Mouse (Mus musculus) lung, adult 2 months (tissue): ENCODE results near the gene Mcm10. TPM values are rescaled to one million over a fixed set of nuclear protein-coding genes. Genes with fewer than 3 reads are reported as not detected.
A peak's percentile ranks its signal among the peaks of the same experiment; 100 is the strongest.

ENCODE experiments used
- DNase-seq: peaks from one replicate; pipeline ENCODE4 v3.0.0; 2022
- H3K4me1 ChIP-seq: fragments of 200-500 bp; 2 replicates; pipeline ENCODE4 v1.6.1; 2011; ENCODE audit warnings: low read length; ENCODE audit not compliant: control insufficient read depth, insufficient read depth
- H3K4me3 ChIP-seq: fragments of 200-500 bp; replicated peaks from 2 replicates; pipeline ENCODE3; 2011; ENCODE audit warnings: low read depth, mild to moderate bottlenecking, control low read depth, low read length; ENCODE audit errors: extremely low read depth
- CTCF ChIP-seq: fragments of 200-500 bp; IDR thresholded peaks from 2 replicates; pipeline ENCODE4 v1.5.1; 2011; ENCODE audit warnings: mild to moderate bottlenecking, low read length, control low read depth; ENCODE audit not compliant: insufficient read depth
- POLR2A ChIP-seq: fragments of 200-500 bp; IDR thresholded peaks from 2 replicates; pipeline ENCODE4 v1.6.1; 2011; ENCODE audit warnings: low read depth, mild to moderate bottlenecking, control low read depth, low read length, borderline replicate concordance; ENCODE audit errors: extremely low read depth
- WGBS: fragments of 180-500 bp; shearing (Covaris S2); methylation state at CpG from one replicate; pipeline ENCODE4 v1.1.7; 2018; 5-methylcytosine and 5-hydroxymethylcytosine counted together
- polyA plus RNA-seq: library from polyadenylated mRNA; depleted of rRNA; stranded (reverse); fragments of >200 nt; gene quantifications from 2 replicates; pipeline ENCODE4 v1.2.3, GENCODE M21; 2012

Gene Mcm10
- polyA plus RNA-seq, 1 experiment: 1.2 TPM

- 85% methylated on average over 7 of the region's 7 CpGs for WGBS
- TF ChIP-seq POLR2A (no peak), CTCF (no peak)
- DNase-seq: no peak
- no peak overlapping the region for H3K4me3 ChIP-seq
- H3K4me1 ChIP-seq: no peaks in the 10 kb centered on the region
These were observed 4.3 kb upstream of the Mcm10 start for GRCm38 (mm10) chr2:5016922-5017321.

- WGBS: 84% methylated on average over 6 of the region's 6 CpGs
- no peak overlapping the region for H3K4me3 ChIP-seq
- no peak for TF ChIP-seq POLR2A
- no peak for TF ChIP-seq CTCF
- no peaks in the 10 kb centered on the region for H3K4me1 ChIP-seq
- no peak for DNase-seq
These were observed 2.9 kb upstream of the Mcm10 start for GRCm38 (mm10) chr2:5015527-5015926.

- WGBS: 59% methylated on average over 7 of the region's 7 CpGs
- Histone ChIP-seq H3K4me1 (no peaks in the 10 kb centered on the region), H3K4me3 (no peak overlapping the region)
- no peak for DNase-seq
- TF ChIP-seq POLR2A: no peak
- TF ChIP-seq CTCF: no peak
These were observed 2.0 kb upstream of the Mcm10 start for GRCm38 (mm10) chr2:5014616-5015015.

DNA sequence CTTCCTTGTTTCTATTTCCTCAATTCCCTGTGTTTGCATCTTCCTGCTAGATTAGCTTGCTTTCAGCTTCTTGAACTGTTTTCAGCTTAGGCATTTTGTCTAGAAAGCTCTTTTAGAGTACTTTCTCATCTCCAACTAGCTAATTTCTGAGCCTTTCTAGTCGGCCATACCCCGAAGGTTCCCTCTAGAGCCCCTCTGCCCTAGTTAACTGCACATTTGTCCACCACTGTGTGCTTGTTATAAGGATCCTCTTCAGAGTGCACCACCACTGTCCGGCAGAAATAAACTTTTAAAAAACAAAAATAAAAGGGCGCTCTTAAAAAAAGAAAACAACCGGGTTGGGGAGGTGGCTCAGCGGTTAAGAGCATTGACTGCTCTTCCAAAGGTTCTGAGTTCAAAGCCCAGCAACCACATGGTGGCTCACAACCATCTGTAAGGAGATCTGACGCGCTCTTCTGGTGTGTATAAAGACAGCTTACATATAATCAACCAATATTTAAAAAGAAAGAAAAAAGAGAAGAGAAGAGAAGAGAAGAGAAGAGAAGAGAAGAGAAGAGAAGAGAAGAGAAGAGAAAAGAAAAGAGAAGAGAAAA, 597 bp downstream of the Mcm10 start:
- Histone ChIP-seq H3K4me1 (no peaks in the 10 kb centered on the region), H3K4me3 (no peak overlapping the region)
- WGBS: 9% methylated on average over 8 of the region's 8 CpGs
- TF ChIP-seq POLR2A: no peak
- no peak for DNase-seq

GRCm38 (mm10) chr2:5007107-5007506, 5.5 kb downstream of the Mcm10 start:
- DNase-seq: no peak
- H3K4me3 ChIP-seq: no peak overlapping the region
- H3K4me1 ChIP-seq: no peaks in the 10 kb centered on the region
- TF ChIP-seq POLR2A (no peak), CTCF (no peak)
- WGBS: 91% methylated on average over 4 of the region's 4 CpGs

DNA sequence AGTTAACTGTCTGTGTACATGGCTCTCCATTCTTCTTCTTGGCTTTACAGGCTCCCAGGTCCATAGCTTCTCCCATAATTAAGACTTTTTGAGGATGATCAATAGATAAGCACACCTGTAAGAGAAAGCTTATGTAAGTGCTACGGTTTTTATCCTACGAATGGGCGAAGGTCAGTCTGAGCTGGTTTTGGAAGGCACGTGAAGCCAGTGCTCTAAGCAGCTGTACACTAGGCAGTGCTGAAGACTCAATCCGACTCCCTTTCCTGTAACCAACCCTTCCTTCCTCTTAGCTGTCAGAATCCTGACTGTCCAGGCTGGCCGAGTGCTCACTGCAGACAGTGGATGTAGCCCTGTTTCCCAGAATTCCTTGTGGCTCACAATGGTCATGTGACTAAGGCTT, 11.3 kb downstream of the Mcm10 start:
- TF ChIP-seq CTCF: no peak
- no peak for TF ChIP-seq POLR2A
- Histone ChIP-seq H3K4me1 (no peaks in the 10 kb centered on the region), H3K4me3 (no peak overlapping the region)
- no peak for DNase-seq
- WGBS: 84% methylated on average over 6 of the region's 6 CpGs

- H3K4me3 ChIP-seq: no peak overlapping the region
- 66% methylated on average over 3 of the region's 3 CpGs for WGBS
- no peaks in the 10 kb centered on the region for H3K4me1 ChIP-seq
- no peak for DNase-seq
- TF ChIP-seq POLR2A (no peak), CTCF (no peak)
These were observed 13.7 kb downstream of the Mcm10 start for GRCm38 (mm10) chr2:4998905-4999304.

- TF ChIP-seq CTCF (no peak), POLR2A (no peak)
- no peak for DNase-seq
- WGBS: 91% methylated on average over 6 of the region's 6 CpGs
These were observed 16.2 kb downstream of the Mcm10 start for GRCm38 (mm10) chr2:4996421-4996824.

DNA sequence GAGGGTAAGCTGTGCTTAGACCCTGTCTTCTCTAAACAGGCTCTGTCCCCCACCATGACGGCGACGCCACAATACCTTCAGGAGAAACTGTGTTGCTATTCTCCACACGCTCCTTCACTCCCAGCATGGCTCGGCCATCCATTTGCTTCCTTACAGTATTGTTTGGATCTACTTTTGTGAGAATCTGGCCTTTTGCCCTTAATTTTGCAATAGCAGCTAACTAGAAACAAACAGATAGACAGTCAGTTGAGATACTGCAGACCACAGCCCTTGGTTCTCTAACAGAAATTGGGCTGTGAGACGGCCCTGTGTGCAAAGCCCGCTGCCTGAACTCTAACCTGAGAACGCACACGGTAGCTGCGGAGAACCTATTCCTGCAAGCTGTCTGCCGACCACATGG, 16.9 kb downstream of the Mcm10 start:
- H3K4me3 ChIP-seq: no peak overlapping the region
- WGBS: 80% methylated on average over 11 of the region's 11 CpGs
- TF ChIP-seq CTCF (no peak), POLR2A (no peak)
- no peak for DNase-seq
- H3K4me1 ChIP-seq: no peaks in the 10 kb centered on the region

More at GRCm38 (mm10) chr2:4996421-4996824, 16.2 kb downstream of the Mcm10 start:
- no peak overlapping the region for H3K4me3 ChIP-seq
- H3K4me1 ChIP-seq: no peaks in the 10 kb centered on the region

DNA sequence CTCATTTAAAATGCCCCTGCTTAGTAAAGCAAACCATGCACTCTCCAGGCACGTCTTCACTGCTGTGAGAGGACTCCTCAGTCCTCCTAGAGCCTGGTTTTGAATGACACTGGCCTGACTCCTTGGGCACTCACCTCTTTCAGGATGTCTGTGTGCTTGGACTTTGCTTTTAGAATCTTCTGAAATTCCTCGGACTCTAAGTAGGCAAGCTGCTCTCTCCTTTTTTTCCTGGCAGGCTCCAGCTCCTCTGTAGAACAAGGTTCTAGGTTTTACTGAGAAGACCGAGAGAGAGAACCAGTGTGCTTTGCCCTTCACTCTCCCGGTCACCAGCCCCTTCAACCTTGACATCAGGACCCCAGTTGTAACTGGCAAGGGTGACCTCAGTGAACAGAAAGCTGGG, 18.2 kb downstream of the Mcm10 start:
- WGBS: 84% methylated on average over 4 of the region's 4 CpGs
- H3K4me3 ChIP-seq: no peak overlapping the region
- no peak for TF ChIP-seq CTCF
- TF ChIP-seq POLR2A: no peak
- no peak for DNase-seq
- H3K4me1 ChIP-seq: no peaks in the 10 kb centered on the region

GRCm38 (mm10) chr2:4993584-4993983, 19.0 kb downstream of the Mcm10 start:
- 90% methylated on average over 11 of the region's 11 CpGs for WGBS
- no peaks in the 10 kb centered on the region for H3K4me1 ChIP-seq
- TF ChIP-seq POLR2A (no peak), CTCF (no peak)
- no peak overlapping the region for H3K4me3 ChIP-seq
- DNase-seq: no peak

- 72% methylated on average over 11 of the region's 11 CpGs for WGBS
- H3K4me3 ChIP-seq: no peak overlapping the region
- peak; percentile 59; the same call in 1 of the 2 replicates for TF ChIP-seq CTCF
- TF ChIP-seq POLR2A: no peak
- no peaks in the 10 kb centered on the region for H3K4me1 ChIP-seq
- DNase-seq: peak; percentile 10
These were observed 23.7 kb downstream of the Mcm10 start for GRCm38 (mm10) chr2:4988826-4989424.
